Mouse (Mus musculus) CH12.LX (cell line): ENCODE data around the gene Slx4ip.

Source experiments
- CTCF ChIP-seq, 2 experiments: IDR thresholded peaks in 1 of 2; conservative IDR thresholded peaks in 1 of 2; 2 replicates each; pipeline ENCODE4 v1.5.1; 2011 to 2012; ENCODE audit warnings: low read depth in 2 of 2, low read length in 2 of 2, improper control_type of control experiment in 1 of 2, inconsistent platforms in 1 of 2, mild to moderate bottlenecking in 1 of 2, moderate library complexity in 1 of 2
- EP300 ChIP-seq: IDR thresholded peaks from 2 replicates; pipeline ENCODE4 v1.6.1; 2011; ENCODE audit warnings: low read length, improper control_type of control experiment
- POLR2A ChIP-seq: IDR thresholded peaks from 2 replicates; pipeline ENCODE4 v1.6.1; 2011; ENCODE audit warnings: low read depth, mild to moderate bottlenecking, improper control_type of control experiment, low read length
- ZC3H11A ChIP-seq: IDR thresholded peaks from 2 replicates; pipeline ENCODE4 v1.6.1; 2012; ENCODE audit warnings: low read depth, mild to moderate bottlenecking, inconsistent platforms, low read length, improper control_type of control experiment
- ZKSCAN1 ChIP-seq: IDR thresholded peaks from 2 replicates; pipeline ENCODE4 v1.6.1; 2012; ENCODE audit warnings: low read depth, inconsistent platforms, low read length, improper control_type of control experiment, borderline replicate concordance
- ZMIZ1 ChIP-seq: IDR thresholded peaks from 2 replicates; pipeline ENCODE4 v1.6.1; 2012; ENCODE audit warnings: low read depth, mild to moderate bottlenecking, inconsistent platforms, low read length, improper control_type of control experiment

GRCm38 (mm10) chr2:137074313-137074620 is 183.2 kb downstream of the Slx4ip start:
- TF ChIP-seq EP300 = no peak
- no peak for TF ChIP-seq ZKSCAN1
- TF ChIP-seq POLR2A = no peak
- TF ChIP-seq CTCF (conservative IDR thresholded peaks at IDR 0.05 in 1 of 2, IDR thresholded peaks at IDR 0.05 in 1 of 2; ENCODE audit: low read depth in 2 of 2, low read length in 2 of 2) = no peak
- no peak for TF ChIP-seq ZMIZ1
- no peak for TF ChIP-seq ZC3H11A
